Mouse (Mus musculus): ENCODE results near the gene Camk1d.

The Camk1d gene

DNA sequence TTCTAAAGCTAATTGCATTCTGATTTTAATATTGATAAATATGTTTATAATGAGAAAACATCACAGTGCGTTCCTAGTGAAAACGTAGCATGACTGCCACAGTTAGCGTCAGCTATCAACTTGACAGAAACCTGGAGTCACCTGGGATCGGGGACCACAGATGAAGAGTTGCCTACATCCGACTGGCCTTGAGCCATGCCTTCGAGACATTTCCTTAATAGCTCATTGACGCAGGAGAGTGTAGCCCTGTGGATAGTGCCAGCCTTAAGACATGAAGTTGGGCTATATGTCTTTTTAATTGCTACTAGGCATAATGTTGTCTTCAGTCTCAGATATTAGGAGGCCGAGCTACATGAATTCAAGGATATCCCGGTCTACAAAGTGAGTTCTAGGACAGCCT, 315.8 kb downstream of the Camk1d start:
- DNase-seq (ENCODE audit: low spot score), result no peak

DNA sequence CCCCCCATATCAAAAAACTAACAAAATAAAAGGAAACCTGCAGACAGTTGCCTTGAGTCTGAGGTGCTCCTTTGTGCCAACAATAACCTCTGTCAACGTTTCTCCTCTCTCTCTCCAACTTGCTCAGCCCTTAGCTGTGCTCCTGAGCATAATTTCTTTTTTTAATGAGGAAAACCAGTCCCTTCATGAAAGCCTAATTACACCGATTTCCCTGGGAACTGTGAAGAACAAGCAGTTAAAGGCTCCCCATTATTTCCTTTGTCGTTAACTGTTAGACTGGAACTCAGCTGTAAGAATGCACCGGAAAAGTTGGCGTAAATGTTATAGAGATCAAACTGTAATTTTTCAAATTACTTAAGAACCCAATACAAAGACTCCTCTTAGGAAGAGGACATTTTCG, 316.3 kb downstream of the Camk1d start:
- no peak for DNase-seq (ENCODE audit: low spot score)

DNA sequence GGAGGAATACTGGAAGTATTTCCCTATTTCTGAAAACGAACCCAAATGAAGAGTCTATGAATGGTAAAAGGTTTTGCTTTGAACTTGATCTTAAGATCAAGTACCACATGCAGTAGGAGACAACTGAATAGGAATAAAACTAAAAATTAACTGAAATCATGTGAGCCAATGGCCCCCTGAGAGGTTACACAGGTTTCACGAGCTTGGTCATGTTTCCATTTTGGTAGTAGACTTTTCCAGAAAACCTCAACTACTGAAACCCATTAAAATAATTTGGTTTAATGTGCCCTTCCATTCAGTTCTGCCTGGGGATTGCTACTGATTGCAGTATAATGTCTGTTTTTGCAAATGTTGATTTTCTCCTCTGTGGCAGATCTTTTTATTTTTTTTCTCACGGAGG, 316.8 kb downstream of the Camk1d start:
- no peak for DNase-seq (ENCODE audit: low spot score)

DNA sequence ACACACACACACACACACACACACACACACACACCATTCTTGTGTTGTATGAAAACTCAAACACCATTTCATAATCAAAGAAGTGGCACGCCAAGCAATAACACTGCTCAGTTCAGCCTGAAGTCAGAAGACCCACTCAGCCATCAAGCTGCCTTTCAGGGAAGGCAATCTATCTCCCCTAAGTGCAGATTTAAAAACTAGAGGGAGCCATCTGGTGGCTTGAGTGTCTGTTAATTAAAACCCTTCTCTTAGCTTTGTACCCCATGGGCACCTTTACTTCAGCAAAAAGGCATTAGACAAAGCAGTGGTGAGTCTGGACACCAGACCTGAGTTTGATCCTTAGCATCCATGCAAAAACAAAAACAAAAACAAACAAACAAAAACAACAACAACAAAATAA, 317.9 kb downstream of the Camk1d start:
- DNase-seq (ENCODE audit: low spot score), result peak; percentile 51

DNA sequence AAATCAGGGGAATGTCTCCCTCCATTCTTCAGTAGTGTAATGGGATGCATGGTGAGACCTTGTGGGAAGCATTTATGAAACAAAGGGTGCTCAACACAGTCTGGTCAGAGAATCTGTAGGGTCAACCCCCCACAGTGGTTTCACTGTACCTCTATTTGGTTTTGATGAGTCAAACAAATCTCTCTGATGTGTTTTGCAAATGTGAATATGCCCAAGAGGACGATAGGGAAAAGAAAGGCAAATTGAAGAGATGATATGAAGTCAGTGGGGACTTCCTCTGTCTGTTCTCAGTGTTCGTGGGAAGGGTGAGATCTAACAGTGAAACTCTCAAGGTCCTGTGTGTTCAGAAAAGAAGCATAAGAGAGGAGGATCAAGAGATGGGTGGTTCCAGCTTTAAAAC, 318.4 kb downstream of the Camk1d start:
- no peak for DNase-seq (ENCODE audit: low spot score)

DNA sequence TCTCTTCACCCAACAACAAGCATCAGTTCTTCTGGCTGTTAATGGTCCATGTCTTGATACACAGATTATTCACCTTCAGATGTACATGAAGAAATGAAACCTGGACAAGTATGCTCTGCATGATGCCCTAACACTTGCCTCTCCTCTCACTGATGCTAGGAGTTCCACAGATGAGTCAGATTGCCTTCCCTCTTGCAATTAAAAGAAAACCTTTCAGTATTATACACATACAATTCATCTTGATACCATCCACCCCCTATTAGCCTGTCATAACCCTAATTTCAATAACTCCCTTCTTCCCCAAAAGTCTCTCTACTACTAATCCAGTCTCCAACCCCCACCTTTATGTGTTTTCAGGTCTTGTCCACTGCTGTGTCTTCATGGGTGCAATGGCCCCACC, 321.4 kb downstream of the Camk1d start:
- no peak for DNase-seq (ENCODE audit: low spot score)

DNA sequence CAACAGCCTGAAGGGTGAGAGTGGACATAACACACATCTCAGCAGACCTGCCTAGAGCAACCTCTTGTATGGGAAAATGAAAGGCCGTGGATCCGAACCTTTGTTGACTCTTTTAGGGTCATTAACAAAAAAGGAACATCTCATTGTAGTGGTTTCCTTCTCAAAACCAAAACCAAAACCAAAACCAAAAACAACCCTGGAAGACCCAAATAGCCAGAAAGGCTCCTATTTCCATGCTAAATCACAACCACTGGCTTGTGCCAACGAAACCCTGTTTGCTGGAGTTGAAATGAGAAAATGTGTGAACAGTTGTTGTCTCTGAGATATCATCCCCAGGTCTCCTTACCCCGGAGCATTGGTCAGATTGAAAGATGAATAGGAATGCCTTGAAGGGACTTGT, 321.8 kb downstream of the Camk1d start:
- no peak for DNase-seq (ENCODE audit: low spot score)

DNA sequence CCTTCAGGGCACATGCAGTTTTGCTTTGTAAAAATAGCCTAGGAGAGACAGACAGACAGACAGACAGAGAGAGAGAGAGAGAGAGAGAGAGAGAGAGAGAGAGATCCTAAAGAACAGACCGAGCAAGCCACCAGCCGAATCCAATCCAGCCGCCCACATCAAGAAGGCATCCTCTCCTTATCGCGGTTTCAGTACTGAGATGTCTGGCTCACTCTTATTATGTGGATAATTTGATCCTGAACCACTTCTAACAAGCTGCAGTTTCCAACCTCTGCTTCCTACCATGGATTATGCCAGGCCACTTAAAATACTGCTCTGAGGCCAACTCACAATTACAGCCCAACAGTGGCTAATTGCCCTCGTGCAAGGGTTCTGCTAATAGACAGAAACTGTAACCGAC, 325.9 kb downstream of the Camk1d start:
- DNase-seq (ENCODE audit: low spot score), result no peak

DNA sequence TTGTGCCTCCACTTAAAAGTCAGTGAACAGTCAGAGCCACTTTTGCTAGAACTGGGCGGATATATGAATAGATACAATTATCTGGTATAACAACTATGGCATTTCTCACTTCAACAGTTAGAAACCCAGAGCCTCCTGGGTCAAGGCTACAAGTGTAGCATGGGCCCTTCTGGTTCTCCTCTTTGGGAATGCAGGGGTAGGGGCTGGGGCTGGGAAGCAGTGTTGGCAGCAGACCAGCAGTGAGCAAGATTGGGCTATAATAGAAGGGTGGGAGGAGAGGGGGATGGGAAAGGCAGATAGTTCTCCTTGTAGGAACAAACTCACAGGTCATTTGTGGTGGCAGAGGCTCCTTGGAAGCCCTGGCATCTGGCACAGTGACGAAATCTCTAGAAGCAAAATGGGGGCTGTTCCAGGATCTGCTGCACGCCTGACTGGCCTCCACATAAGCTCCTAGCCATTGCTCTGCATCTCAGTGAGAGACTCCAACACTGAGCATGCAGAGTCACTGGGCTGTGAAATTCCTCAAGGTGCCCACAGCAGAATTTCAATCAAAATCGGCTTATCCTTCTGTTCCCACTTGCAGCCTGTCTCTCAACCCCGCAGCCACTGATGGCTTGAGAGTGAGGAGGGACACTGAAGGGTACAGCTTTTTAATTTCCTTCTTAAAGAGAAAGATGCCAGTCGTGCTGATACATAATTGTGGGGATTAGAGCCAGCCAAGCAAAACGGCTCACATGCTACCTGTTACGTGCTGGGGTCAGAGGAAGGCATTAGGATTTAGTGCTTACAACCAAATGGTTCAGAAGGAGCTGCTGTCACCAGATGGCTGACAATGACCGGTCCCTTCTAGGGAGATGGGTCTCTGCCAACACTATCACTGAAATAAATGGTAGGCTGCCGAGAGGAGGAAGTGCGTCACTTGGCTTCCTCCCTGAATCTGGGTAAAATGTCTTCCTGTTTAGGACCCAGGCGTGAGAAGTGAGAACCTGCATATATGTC, 332.3 kb downstream of the Camk1d start:
- no peak for DNase-seq (ENCODE audit: low spot score)

DNA sequence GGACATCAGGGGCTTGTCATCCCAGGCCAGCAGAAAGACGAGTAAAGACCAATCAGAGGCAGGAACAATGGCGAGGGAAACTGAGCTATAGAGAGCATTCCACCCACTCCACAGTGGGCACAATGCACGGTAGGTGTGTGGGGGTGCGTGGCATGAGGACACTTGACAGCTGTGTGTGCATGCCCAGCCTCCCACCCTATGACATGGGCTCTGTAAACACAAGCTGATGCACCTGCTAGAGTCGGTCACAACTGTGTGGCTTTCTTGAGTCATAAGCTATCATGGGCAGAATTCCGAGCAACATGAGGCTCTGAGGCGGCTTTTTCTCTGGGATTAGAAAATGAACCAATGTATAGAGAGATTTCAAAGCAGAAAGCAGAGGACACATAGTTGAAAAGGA, 333.3 kb downstream of the Camk1d start:
- no peak for DNase-seq (ENCODE audit: low spot score)

DNA sequence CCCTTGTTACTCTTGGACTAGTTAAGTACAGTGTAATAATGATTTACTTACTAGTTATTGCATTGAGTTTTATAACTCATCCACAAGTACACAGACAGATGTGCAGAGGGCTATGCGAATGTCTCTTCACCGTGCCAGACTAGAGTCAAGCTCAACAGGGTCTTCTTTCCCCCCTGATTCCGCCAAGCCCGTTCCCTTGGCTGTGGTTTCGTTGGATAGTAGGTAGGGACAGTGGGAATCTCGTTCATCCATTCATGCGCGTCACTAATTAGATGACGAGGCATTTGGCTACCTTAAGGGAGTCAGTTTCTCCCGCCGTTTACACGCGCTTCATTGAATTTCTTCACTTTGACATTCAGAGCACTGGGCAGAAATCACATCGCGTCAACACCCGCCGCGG, 335.4 kb downstream of the Camk1d start:
- DNase-seq (ENCODE audit: low spot score), result peak; percentile 77

DNA sequence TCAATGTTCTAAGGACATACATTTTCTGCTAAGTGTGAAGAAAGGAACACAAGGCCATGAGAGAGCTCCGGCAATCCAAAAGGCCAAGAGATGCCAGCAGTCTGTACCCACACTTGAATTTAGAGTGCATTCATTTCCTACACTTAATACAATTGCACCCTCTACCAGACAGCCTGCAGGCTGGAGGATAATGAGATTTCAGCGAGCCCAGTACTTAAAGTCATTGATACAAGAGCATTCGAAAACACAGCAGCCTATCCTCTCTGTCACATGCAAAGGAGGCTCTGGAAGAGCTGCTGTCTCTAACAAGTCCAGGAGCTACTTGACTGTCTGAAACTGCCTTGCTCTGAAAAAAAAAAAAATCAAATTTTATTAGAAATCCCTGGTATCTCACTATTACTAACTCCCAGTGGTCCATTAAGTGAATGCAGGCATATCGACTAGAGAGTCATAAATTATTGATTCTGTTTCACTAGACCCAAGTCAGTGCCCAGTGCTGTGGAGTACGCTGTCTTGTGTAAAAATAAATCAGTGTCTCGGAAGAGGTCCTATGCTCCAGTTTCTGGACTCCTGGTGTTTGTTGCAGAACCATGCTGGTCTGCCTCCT, 336.1 kb downstream of the Camk1d start:
- no peak for DNase-seq (ENCODE audit: low spot score)

DNA sequence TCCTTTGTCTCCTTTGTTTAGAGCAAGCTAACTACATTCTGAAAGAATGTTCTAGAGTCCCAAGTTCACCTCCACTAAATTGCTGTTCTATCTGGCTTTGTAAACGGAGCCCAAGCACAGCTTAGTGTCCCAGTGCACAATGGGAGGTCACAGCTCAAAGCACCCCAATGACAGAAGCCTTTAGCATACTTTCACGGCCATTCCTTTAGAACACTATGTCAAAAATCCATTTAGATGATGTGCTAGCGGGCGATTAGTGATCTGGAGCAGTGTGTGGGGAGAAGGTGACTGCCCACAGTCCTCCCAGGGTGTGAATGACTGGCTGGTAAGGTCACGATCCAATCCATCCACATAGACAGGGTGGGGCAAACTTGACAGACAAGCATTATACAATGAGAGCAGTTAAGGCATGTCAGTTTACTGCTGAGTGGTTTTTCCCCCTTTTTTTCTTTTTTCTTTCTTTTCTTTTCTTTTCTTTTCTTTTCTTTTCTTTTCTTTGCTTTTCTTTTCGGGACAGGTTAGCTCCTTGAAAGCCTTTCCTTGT, 341.4 kb downstream of the Camk1d start:
- no peak for DNase-seq (ENCODE audit: low spot score)

DNA sequence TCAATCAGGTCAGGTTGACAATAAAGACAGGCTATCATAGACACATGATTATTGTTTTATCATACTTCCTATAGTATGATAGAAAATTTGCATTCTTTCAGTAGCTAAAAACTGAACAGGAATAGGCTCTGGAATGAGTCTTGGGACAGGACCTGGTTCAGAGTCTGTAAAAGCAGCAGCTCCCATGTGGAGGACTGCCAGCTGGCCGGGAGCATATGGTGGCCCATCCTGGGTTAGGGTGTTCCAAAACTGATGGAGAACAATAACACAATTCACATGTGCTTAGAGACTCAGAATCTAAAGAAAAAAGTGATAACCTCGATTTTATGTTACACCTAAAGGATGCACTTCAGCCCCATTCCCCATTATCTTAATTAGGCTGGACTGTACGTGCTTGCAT, 343.0 kb downstream of the Camk1d start:
- no peak for DNase-seq (ENCODE audit: low spot score)

DNA sequence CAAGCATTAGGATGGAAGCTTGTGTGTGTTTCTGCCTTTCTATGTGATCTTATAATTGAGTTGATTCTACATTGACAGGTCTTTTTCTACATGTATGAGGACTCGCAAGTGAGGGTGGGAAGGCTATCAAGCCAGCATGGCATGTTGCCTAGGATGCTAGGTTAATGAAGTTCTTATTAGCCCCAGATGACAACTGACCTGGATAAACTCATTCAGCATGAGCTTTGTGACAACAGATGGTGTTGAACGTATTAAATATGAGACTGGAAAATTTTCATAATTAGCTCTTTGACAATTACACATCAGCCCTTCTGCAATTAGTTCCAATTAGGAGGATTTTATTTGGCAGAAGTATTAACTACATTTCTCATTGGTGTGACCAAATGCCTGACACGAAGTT, 343.7 kb downstream of the Camk1d start:
- no peak for DNase-seq (ENCODE audit: low spot score)

DNA sequence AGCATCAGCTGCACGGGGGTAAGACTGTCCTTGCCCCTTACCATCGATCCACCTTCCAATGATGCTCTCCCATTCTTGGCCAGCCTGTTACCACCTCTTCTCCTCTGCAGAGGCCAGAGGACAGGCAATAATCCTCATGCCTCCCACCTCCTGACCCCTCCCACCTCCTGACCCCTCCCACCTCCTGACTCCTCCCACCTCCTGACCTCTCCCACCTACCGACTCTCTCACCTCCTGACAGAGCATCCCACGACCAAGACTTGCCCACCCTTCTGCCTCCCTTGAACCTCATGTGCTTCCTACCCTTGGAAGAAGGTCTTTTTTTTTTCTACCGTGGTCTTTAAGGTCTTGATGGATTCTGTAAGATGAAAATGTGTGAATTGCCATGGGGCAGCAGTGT, 350.5 kb downstream of the Camk1d start:
- no peak for DNase-seq (ENCODE audit: low spot score)

DNA sequence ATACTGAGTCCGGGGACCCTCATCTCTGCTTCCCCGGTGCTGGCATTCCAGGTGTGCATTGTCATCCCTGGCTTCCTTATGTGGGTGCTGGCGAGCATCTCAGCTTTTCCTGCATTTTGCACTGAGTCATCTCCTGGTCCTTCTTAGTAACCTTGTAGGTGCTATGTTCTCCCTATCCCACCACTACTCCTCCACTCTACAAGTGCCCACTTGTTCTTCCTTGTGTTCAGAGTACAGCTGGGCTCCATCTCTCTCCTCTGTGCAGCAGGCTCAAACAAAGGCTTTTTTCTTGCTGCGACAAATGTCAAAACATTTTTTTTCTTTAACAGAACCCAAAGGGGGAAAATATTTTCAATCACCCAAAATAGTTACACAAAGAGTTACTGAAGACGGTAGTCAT, 356.3 kb downstream of the Camk1d start:
- DNase-seq (ENCODE audit: low spot score), result no peak

DNA sequence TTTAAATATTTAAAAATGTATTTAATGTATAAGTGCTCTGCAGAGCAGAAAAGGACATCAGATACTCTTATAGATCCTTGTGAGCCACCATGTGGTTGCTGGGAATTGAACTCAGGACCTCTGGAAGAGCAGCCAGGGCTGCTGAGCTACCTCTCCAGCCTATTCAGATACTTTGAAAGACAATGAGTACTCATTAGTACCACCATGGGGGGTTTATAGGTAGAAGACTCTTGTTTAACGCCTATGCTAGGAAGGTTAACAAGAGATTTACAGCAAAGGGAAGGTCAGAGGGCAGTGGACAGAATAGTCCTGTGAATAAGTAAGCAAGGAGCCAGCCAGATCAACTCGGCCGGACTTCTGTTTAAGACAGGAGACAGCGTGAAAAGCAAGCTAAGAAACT, 357.3 kb downstream of the Camk1d start:
- no peak for DNase-seq (ENCODE audit: low spot score)

DNA sequence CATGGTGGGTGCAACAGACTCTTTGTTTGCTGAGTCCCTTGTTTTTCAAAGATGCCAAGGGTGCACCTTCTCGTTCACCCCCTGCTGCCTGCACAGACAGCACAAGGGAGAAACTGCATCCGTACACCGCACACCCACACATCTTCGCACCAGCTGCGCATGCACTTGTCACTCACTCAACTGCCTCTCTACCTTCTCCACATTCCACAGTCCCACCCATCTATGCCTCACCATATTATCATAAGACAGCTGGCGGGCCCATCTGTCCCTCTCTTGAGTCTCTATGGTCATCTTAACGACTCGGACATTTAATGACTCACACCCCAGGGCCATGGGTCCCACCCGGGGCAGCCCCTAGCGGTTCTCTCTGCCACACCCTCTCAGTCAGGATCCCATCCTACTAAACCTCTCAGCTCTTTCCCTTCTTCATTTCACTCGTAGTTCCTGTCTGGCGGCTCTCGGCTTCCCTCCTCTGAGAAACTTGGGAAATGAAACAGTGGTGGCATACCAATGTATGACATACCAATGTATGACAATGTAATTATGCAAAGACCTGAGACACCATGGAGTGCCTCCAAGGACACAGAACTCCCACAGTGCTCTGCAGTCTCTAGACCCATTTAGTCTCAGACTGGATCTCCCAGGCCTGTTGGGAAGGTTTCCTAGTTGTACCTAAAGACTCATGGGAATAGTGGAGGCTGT, 361.3 kb downstream of the Camk1d start:
- DNase-seq (ENCODE audit: low spot score), result no peak

DNA sequence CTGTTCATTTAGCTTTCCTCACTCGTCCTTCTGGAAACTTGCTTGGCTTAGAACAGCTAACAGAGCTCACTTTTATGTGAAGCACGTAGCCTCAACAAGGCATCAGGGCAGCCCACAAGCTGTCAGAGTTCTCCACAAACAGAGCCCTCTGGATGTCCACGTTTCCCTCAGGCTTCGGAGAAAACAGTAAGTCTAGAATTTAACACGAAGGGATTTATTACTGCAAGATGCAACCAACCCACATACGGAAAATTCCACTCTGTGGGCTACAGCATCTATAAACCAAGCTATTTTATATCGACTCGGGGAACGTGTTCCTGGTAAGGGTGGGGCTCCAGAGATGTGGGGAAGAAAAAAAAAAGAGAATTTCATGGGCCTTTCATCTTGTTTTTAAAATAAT, 369.0 kb downstream of the Camk1d start:
- DNase-seq (ENCODE audit: low spot score), result no peak

DNA sequence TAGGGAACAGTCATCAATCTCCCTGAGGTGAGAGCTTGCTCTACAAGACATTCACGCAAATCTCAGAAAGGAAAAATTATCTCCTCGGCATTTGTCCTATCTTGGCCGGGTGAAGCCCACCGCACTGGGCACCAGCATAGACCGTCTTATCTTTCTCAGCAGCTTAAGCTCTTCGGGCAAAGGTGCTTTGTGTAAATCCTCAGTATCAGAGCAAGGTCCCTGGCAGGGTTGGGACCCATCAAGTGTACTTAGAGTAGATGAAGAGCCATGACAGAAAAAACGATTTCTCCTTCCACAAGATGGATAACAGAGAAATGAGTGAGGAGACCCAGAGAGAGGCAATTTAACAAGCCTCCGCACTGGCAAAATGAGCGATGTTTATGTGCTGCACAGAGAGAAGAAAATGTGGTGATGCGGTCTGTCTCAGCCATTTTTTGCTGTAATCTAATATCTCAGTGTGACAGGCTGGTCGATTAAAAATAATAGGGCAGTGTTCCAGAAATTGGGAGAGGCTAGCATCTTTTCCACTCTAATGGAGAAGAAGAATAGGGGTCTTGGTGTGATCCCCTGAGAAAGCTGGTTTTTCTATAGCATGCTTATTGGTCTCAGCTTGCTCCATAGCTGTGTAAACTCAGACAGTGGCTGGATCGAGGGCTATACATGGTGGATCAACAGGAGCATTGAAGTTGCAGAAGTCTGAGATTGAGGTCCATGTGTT, 386.6 kb downstream of the Camk1d start:
- DNase-seq (ENCODE audit: low spot score), result no peak

DNA sequence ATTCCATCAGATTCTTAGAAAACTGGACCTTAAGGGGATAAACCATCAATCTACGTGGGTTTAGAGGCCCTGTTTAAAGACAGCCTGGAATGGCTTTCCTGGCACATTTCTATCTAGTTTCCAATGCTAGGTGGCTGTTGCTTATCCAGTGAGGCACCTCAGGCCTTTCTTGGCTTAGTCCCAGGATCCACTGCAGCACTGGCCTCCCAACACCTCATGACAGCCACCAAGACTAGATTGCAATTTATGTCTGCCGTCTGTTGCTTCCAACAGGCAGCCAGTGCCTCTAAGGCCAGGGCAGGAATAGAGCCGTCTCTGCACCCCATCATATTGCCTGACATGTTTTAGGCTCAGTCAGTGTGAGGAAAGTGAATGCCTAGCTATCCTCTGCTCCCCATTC, 389.5 kb downstream of the Camk1d start:
- DNase-seq (ENCODE audit: low spot score), result no peak
